Comparison of ENCODE assay signal across 22 mouse cellular contexts in the genomic region with DNA sequence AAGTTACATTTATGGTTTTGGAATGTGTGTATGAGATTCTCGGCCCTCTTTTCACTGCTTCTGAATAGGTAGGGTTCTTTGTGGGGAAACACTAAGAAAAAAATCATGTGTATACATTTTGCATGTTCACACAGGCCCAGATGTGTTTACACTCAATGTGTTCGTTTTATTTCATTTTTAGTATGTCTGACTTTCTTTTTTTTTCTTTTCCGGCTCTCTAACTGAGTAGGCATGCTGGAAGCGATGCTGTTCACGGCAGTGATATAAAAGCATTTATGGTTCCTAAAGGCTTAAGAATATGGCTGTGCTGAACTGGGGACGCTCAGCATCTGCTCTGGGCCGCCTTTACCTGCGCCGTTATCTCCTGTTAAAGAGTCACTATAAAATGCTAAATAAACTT.
"Had no signal": no experiment of that assay in that cellular context is flagged by ENCODE, and none has a peak within 500 bp of the region (broad histone marks: within the 10 kb centered on the region; RNA-seq: fewer than 3 reads in every experiment).

No protein-coding gene starts in this region.

- ATAC-seq: hindbrain, embryonic 16.5 days; hindbrain, postnatal 0 days; inflammation-experienced regulatory T-cells, adult 6 months; intestine, embryonic 15.5 days; intestine, embryonic 16.5 days; intestine, postnatal 0 days had no signal

- DNase-seq: heart, postnatal 10 days; heart, postnatal 14 days; heart, postnatal 36 days; heart, postnatal 4 days; kidney, adult 11 months; kidney, adult 18-20 months; kidney, adult 2 months; kidney, adult 8-10 months; kidney, adult 9 months; kidney, postnatal 10 days; kidney, postnatal 14 days; kidney, postnatal 25 days; kidney, postnatal 36 days; kidney, postnatal 4 days; layer of hippocampus, adult 9-11 months; layer of hippocampus, postnatal 36 days had no signal
